Mouse (Mus musculus) T-helper 1 cell (primary cell): Measurements from ENCODE around the gene Ltbp1.

Source experiments
- in situ Hi-C: fragments of 300-600 bp; cut with MboI, MseI; formaldehyde crosslinking; loops from one replicate; pipeline ENCODE4 v1.15.1; 2025; ENCODE audit warnings: high pct_unique_total_duplicates

The Ltbp1 gene

DNA sequence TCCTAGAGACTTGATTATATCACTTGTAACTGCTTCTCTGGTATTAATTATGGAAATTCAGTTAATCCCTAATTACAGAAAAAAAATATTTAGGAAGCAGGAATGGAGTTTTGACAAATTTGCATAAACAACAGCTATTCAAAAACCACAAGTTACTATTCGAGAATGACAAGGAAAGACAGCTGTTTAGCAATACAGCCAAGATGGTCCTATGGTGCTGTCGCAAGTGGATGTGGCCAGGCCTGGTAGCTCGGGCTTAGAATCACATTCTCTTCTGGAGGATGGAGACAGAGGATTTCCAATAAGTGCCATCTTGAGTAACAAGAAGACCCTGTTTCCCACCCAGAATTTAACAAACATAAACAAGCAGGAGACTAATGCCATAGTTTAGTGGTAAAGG, 344.2 kb downstream of the Ltbp1 start:
- in situ Hi-C loops = loop anchor here (25.0 kb wide), 1 partner anchor 1212 kb away; no protein-coding TSS in a partner anchor

DNA sequence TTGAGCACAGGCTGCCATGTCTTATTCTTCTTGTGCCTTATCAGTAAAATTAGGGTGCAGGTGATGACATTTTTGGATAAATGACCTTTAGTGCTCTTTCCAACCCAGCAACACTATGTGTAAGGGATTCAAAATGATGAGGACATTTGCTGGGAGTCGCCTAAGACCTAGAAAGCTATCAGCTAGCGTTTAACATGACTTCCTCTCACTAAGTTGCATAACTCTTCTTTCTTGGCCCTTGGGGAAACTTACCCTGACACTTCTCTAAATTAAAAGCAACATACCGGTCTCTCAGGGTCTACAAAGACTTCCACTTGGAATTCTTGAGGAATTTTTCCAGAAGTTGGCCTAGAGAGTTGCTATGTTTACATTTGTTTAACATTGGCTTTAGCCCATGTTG, 348.0 kb downstream of the Ltbp1 start:
- in situ Hi-C loops = no loop called here

DNA sequence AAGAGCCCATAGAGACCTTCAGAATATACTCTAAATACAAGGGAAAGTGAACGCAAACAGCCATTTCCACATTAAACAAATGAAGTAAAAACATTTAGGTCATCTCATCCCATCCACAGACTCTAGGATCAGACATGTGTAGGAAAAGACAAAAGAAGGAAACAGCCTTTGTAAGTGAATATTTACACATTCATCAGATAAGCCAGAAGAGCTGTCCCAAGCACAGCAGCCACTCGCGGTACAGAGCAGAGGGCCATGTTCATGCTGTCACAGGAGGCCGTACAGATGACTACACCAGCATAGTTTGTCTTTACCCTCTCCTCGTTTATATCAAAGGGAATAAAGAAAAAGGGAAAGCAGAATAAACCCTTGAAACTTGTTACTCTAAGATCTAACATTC, 350.1 kb downstream of the Ltbp1 start:
- in situ Hi-C loops = no loop called here

DNA sequence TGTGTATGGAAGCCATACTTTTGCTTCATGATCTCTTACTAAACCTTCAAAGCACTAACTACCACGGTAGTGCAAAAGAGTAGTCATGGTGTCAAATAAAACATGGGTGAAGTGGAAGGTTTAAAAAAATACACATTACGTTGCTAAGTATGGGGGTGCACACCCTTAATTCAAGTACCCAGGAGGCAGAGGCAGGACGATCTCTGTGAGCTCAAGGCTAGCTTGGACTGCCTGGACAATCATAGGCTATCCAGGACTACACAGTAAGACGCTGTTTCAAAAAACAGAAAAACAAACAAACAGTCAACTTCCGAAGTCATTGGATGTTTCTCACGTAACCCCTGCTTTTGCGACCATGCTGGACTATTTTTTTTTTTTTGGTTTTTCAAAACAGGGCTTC, 354.7 kb downstream of the Ltbp1 start:
- in situ Hi-C loops = no loop called here

DNA sequence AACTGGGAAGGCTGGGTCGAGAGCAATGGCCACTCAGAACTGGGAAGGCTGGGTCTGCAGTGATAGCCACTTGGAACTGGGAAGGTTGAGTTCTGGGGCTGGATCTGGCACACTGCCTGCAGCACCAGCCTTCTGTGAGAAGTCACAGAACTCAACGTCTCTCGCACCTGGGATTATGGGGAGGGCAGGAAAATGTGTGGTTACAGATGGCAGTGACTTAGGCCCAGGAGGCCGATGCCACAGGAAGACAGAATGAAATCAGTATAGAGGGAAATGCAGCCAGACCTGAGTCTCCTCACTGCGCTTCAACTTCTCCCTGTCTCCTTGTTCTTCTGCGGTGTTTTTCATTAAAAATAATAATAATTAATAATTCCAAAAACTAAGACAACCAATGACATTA, 361.0 kb downstream of the Ltbp1 start:
- in situ Hi-C loops = no loop called here

DNA sequence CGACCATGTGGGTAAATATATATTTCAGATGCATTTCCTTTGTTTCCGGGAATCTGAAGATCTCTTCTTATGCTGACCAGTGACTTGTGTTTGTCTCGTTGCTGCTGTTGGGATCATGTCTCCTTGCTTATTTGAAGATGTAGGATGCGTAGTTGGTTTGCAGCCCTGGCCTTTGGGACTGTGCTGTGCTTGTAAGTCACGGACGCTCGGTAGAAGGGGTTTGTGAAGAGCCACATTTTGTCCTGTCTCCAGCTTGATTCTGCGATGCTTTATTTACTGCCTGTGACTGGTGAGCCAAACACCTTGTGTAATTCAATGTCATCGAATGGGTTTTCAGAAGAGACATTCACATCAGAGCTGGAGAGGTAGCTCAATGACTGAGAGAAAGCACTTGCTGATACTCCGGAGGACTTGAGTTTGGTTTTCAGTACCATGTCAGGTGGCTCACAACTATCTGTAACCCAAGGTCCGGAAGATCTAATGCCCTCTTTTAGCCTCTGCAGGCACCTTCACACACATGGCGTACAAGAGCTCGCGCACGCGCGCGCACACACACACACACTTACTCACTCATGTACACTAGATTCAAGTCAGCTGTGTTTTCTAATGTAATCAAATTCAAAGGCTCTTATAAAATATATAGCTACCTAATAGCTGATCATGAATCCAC, 362.3 kb downstream of the Ltbp1 start:
- in situ Hi-C loops = no loop called here

DNA sequence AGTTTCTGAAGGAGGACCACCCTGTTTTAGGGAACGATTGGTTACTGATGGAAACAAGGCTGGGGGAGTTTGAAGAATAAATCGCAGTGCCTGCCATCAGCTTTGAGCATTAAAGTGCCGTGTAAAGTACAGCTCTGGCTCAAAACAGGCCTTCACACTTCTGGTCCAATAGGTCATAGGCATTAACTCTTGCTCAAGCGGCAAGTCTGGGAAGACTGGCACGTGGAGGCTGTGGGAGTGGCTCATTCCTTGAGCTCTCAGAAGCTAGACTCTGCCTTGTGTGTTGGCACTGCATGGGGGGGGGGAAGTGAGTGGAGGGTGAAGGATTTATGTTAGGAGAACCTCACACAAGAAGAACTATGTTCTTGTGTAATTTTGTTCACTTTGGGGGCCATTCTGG, 363.2 kb downstream of the Ltbp1 start:
- in situ Hi-C loops = no loop called here

DNA sequence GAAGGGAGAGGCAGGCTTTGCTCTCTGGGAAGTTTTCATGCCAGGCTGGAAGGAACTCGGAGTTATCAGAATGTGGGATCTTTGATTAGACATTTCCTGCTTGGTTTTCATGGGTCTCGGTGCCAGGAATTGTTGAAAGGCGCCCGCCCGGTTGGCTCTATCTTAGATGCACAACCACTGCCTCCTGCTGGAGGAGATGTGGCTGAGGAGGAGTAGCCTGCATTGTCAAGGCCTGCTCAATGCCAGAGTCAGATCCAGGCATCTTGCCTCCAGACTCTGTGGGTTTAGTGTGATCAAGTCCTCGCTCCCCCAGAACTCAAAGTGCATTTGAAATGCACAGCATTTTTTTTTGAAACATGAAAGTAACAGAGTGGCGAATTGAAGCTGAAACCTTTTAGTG, 364.0 kb downstream of the Ltbp1 start:
- in situ Hi-C loops = no loop called here

DNA sequence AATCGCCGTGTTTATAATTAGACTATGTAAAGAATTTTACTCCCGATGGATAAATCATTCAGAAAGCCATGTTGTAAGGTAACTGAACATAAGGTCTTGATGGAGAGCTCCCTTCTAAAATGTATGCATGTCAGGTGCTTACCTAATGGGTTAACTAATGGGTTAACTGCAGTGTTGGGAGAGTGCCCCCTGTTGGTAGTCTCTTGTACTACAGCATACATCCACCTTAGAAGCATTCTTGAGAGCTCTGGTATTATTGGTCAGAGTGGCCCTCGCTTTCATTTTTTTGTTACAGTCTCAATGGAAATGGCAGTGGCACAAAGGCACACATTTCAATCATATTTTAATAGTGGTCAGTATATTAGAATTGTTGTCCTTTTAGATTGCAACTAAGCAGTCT, 364.8 kb downstream of the Ltbp1 start:
- in situ Hi-C loops = loop anchor here (10.0 kb wide), 1 partner anchor 565 kb away; no protein-coding TSS in a partner anchor

DNA sequence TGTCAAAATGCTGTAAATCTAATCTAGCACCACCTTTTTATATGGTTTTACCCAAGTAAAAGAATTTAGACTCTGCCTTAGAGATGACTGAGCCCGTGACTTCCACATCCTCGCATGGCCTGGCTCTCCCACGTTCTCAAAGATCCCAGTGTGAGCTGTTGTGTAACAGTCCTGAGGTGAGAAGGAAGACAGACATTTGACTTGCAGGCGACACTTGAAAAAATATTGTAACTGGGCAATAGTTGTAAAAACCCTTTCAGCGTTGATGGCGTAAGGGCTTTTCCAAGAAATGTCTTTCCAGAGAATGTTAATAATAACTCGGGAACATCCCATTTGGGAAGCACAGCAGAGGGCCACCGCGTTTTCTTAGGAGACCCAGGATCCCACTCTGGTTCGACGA, 366.3 kb downstream of the Ltbp1 start:
- in situ Hi-C loops = loop anchor here (10.0 kb wide), 1 partner anchor 567 kb away; no protein-coding TSS in a partner anchor

DNA sequence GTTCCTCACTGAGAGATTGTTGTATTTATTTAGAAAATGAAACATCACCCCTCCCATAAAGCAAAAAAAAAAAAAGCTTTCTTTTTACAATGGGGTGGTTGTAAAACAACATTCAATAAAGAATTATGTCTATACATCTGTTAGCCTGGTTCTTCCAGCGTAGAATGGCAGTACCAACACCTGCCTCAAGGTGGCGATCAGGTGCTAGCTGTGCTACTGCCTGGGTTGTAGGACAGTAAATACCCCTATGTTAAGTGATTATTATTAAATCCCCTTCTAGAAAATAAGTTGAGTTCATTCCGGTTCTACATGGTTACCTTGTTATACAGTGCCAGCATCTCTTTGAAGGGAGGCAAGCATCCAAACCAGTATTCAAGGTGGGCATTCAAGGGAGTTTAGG, 367.0 kb downstream of the Ltbp1 start:
- in situ Hi-C loops = loop anchor here (10.0 kb wide), 1 partner anchor 568 kb away; no protein-coding TSS in a partner anchor

DNA sequence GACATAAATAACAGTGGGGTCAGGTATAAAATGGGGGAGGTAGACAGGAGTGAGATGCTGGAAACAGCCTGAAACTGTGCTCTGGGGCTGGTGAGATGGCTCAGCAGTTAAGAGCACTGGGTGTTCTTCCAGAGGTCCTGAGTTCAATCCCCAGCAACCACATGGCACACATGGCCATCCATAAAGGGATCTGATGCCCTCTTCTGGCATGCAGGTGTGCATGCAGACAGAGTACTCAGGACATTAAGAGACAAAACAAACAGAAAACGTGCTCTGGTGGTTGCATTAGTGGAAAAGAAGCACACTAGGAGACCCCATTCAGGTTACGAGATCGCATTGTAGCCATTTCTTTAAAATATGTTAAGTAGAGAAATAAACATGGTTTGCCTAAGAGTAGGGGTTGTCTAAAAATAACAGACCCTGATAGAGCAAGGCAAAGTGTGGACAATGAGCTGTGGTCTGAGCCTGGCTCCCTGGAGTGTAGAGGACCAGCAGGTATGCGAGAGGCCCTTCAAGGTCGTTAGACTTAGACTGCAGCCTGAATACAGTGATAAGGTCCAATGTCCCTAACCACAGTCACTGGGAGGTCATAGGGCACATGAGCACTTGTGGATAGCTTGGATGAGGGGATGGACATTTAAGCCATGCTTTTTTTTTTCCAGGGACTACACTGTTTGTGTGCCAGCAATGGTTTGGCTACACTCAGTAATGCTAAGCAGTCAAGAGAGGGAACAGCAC, 369.1 kb downstream of the Ltbp1 start:
- in situ Hi-C loops = loop anchor here (10.0 kb wide), 1 partner anchor 570 kb away; no protein-coding TSS in a partner anchor

DNA sequence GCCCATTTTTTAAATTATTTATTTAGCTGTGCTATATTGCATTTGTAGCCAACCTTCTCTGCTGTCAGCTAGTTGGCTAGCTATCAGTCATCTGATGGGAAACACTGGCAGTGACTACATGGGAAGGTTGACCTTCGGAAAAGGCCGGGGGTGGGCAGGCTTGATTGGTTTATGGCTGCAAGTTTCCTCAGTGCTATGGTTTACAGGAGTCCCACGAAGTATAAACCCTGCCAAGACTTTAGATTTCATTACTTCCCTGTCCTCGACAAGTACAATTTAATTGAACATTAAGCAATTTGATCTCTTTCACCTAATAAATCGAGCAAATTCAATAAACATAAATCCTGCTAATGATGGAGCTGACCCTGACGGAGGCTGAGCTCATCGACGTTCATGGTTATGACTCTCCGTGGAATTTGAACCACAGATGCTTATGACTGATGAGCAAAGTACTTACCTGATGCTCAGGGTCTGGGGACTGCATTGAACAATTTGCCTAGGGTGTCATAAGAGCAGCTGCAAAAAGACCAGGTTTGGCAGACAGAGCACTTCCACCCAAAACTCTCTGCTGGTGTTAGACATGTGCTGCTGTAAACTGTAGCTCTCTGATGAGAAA, 373.0 kb downstream of the Ltbp1 start:
- in situ Hi-C loops = loop anchor here (10.0 kb wide), 1 partner anchor 574 kb away; no protein-coding TSS in a partner anchor

DNA sequence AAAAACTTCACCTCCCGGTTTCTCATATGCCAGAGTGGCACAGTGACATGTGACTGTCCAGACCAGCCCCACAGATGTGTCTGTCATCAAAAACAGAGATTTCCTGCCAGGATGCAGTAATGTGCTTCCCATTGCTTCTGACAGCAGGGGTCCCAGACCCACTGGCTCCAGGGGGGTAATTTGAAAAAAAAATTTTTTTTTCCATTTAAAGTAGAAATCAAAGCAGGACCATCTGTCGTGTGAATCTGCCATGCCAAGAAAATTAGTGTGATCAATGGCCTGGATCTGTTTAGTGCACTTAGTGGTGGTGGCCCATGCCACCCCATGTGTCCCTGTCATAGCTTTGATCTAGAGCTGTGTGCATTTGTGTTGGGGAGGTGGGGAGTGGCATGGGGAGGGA, 374.8 kb downstream of the Ltbp1 start:
- in situ Hi-C loops = no loop called here

DNA sequence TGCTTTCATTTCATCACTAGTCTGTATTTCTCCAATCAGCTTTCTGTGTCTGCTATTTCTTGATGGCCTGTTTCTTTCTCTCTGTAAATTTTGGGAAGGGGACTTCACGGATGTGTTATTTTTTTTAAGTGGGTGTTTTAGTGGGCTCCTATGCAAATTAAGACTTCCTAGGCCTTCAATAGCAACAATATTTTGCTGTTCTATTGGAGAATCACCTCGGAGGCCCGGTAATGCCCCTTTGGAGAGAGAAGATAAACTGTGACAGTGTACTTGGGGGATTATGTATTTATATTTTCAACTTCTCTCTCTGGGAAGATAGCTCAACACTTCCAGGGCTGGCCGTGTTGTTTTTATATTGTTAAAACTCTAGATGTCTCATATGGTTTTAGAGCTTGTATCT, 383.0 kb downstream of the Ltbp1 start:
- in situ Hi-C loops = no loop called here

DNA sequence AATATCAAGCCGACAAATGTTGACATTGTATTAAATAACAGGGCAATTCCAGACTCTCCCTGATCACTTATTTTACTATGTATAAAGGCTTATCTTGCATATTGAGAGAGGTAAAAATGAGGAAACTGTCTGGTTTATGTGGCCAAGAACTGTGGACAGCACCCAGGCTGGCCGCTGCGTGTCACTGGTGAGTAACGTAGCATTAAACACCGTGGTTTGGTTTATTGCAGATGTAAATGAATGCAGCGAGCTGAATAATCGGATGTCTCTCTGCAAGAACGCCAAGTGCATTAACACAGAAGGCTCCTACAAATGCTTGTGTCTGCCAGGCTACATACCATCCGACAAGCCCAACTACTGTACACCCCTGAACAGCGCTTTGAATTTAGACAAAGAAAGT, 384.8 kb downstream of the Ltbp1 start:
- in situ Hi-C loops = no loop called here

DNA sequence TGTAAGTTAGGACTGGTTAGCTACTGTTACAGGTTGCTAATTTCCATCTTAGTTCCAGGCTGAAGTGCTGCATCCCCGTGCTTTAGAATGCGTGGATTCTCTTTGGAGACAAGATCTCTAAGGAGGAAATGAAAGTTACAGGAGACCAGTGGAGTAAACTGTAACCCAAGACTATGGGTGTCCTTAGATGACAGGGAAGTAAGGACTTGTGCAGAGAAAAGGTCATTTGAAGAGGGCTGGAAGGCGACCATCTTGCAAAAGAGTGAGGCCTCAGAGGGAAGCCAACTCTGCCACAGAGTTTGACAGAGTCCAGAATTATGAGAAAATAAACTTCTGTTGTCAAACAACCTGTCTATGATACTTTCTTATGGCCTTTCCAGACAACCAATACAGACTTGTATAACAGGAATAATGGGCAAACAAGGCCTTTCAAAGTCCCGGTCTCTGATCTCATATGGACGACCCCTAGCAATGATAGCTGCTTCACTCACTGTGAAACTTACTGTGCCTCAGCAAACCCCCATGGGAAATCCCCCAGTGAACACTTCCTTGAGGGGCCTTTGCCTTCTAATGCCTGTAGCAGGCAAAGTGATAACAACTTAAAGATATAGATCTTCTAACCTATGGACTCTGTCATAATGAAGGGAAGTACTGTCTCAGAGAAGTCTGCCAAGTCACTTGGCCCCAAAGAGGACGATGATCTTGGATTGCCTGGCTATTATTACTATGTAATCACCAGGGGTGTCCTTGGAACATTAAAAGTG, 386.2 kb downstream of the Ltbp1 start:
- in situ Hi-C loops = no loop called here

DNA sequence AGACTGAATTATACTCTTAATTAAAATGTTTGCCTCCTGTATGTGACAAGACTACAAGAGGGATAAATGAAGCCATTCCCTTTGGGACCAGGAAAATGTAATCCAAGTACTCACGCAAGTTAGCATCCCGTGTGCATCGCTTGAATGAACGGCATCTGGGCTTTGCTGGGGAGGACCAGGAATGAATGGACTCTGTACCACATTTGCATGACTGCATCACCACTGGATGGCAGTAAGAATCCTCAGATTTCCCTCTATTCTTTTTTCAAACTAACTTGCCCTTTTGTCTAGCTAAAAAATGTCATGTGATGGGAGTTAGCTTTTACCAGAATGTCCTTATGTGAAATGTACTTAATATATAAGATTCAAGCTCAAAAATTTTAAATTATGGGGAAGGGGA, 401.0 kb downstream of the Ltbp1 start:
- in situ Hi-C loops = no loop called here

DNA sequence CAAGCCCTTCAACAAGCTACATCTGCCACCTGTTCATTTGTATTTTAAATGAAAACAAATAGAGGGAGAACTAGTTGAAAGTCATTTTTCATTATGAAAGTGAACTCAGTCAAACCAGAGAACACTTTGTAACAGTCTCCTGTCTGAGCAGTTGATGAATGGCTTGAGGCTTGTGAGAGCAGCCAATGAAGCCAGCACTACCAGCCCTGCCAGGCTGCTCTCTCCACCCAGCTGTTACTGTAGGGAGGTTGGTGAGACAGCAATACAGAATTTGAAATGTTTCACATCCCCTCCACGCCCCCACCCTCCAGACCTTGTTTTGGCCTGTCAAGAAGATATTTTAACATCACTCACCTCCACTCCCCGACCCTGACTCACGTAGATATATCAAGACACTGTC, 411.5 kb downstream of the Ltbp1 start:
- in situ Hi-C loops = no loop called here

DNA sequence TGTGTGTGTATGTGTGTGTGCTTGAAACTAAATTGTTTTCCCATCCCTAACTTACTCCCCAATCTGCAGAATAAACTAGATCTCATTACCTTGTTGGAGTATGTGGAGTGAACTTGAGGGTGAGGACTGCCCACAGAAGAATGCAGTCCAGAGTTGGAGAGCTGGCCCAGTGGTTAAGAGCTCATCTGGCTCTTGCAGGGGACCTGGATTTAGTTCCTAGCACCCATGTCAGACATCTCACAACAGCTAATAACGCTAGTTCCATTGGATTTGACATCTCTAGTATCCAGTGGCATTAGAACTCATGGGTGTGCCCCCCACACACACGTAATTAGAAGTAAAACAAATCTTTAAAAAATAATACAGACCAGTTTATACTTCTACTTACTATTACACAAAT, 428.8 kb downstream of the Ltbp1 start:
- in situ Hi-C loops = no loop called here

DNA sequence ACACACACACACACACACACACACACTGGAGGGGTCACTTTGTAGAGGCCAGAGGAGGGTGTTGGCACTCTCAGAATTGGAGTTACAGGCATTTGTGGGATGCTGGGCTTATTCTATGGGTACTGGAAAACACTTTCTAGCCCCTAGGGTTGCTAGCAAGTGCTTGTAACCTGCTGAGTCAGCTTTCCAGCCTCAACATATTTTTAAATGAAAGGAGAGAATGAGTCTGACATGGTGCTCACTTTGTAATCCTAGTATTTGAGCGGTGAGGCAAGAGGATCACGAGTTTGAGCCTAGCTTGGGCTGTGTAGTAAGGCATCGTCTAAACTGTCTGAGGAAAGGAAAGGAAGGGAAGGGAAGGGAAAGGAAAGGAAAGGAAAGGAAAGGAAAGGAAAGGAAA, 429.5 kb downstream of the Ltbp1 start:
- in situ Hi-C loops = no loop called here

DNA sequence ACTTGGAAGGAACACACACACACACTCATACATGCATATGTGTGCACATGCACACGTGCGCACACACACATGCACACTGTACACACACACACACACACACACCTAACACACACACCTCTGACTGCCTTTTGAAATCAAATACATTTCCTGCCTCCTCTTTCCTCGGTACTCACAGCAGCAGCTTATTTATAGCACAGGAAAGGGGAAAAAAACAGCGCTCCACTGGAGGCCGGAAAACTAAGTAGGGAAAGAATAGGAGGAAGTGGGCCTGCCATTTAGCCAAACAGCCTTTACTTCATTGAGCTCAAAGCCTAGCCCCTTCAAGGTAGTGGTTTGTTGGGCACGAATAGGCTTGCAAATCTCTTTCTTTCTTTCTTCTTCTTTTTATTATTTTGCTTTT, 430.2 kb downstream of the Ltbp1 start, which contains the start of gene Rasgrp3:
Gene Rasgrp3 (plus strand): TSS at position 298 of the 400 bp plus-strand sequence.
- in situ Hi-C loops = no loop called here
